Mouse (Mus musculus): Measurements from ENCODE around the gene Eif4b. TPM values are rescaled to one million over a fixed set of nuclear protein-coding genes. Genes with fewer than 3 reads are reported as not detected.
A peak's percentile ranks its signal among the peaks of the same experiment; 100 is the strongest.

Eif4b gene
- polyA plus RNA-seq, 1 experiment, result 100 TPM

DNA sequence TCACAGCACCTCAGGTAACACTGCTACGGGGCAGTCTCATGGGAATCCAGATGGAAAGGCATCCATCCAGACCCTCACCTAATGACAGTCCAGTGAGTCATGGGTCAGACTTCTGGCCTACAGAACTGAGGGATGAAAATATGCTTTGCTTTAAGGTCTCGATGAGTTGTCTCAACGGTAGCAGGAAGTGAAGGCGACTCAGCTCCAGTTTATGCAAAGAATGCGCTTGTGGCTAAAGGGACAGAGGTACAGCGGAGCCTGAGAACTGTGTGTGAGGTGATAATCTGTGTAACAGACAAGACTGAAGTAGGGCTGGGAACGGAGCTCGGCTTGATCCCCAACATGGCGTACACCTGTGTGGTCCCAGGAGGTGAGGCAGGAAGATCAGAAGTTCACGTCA, 27.9 kb upstream of the Eif4b start:
- H3K27ac ChIP-seq (ENCODE audit: insufficient read depth, low read length), result no peak overlapping the region
- no peak overlapping the region for H3K4me3 ChIP-seq (ENCODE audit: insufficient read depth, low read length)
- TF ChIP-seq POLR2A (IDR thresholded peaks at IDR 0.05; ENCODE audit: extremely low read depth, insufficient read depth, low read length) (no peak), CTCF (IDR thresholded peaks at IDR 0.05; ENCODE audit: extremely low read depth, insufficient read depth, low read length) (no peak)
- H3K4me1 ChIP-seq (ENCODE audit: control insufficient read depth, insufficient read depth, low read length), result no peaks in the 10 kb centered on the region

DNA sequence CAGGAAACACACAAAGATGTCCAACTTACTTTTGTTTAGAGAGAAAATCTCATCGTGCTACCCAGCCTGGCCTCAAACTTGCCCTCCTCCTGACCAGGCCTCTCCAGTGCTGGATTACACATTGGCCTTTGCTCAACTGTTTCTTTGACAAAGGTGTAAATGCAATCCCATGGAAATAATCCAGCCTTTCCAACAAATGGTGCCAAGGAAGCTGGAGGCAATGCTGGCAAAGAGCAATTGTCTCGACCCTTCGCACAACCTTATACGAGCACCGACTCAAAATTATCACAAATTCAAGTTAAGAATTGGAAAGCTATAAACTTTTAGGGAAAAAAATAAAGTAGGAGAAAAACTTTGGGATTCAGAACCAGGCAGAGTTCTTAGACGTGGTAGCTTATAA, 25.6 kb upstream of the Eif4b start:
- no peaks in the 10 kb centered on the region for H3K4me1 ChIP-seq (ENCODE audit: control insufficient read depth, insufficient read depth, low read length)
- no peak for TF ChIP-seq POLR2A (IDR thresholded peaks at IDR 0.05; ENCODE audit: extremely low read depth, insufficient read depth, low read length)
- TF ChIP-seq CTCF (IDR thresholded peaks at IDR 0.05; ENCODE audit: extremely low read depth, insufficient read depth, low read length), result no peak
- no peak overlapping the region for H3K4me3 ChIP-seq (ENCODE audit: insufficient read depth, low read length)
- H3K27ac ChIP-seq (ENCODE audit: insufficient read depth, low read length), result no peak overlapping the region

DNA sequence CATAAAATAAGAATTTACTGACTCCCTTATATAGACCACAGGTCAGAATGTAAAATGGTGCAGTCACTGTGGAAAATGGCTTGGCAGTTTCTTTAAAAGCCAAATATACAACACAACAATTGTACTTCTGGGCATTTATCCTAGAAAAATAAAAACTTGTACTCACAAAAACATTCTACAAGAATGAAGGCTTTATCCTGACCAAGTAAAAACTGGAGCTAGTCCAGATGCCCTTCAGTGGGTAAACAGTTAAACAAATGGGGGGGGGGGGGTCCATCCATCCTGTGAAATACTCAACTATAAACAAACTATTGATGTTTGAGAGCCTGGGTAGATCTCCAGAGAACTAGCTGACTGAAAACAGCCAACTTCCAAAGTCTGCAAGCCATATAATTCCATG, 23.7 kb upstream of the Eif4b start:
- no peak overlapping the region for H3K27ac ChIP-seq (ENCODE audit: insufficient read depth, low read length)
- H3K4me1 ChIP-seq (ENCODE audit: control insufficient read depth, insufficient read depth, low read length), result no peaks in the 10 kb centered on the region
- TF ChIP-seq POLR2A (IDR thresholded peaks at IDR 0.05; ENCODE audit: extremely low read depth, insufficient read depth, low read length) (no peak), CTCF (IDR thresholded peaks at IDR 0.05; ENCODE audit: extremely low read depth, insufficient read depth, low read length) (no peak)
- no peak overlapping the region for H3K4me3 ChIP-seq (ENCODE audit: insufficient read depth, low read length)

DNA sequence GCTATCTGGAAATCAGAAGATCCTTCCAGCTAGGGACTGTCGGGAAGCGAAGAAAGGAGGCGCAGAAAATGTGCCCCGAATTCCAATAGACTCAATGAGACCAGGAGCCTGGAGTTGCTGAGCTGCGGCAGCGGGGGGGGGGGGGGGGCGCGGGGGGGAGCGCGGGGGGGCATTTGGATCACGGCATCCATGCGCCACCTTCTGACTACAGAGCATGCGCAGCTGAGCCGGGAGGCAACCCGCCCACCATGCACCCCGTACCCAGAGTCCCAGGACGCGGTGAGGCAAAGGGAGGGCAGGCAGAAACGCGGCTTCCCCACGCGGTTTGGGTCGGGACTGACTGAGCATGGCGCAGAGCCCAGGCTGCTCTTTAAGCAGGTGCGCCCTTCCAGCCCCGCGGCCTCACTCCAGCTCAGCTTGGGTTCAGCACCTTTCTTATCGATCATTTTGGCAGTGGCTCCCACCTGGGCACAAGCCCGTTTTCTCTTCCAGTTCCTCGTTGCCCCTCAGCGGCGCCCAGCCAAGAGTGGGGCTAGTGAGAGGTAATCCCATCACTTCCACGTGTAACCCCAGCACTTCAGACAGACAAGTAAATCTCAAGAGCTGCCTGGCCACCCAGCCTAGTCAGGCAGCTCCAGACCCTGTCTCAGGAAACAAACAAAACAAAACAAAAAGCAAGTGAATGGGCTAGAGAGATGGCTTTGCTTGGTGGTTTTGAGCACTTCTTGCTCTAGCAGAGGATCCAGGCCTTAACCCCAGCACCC, 21.5 kb upstream of the Eif4b start:
- H3K27ac ChIP-seq (ENCODE audit: insufficient read depth, low read length), result no peak overlapping the region
- H3K4me1 ChIP-seq (ENCODE audit: control insufficient read depth, insufficient read depth, low read length), result no peaks in the 10 kb centered on the region
- peak overlapping the region; percentile 59 for H3K4me3 ChIP-seq (ENCODE audit: insufficient read depth, low read length)
- TF ChIP-seq POLR2A (IDR thresholded peaks at IDR 0.05; ENCODE audit: extremely low read depth, insufficient read depth, low read length) (peak; percentile 50; the same call in 1 of the 2 replicates), CTCF (IDR thresholded peaks at IDR 0.05; ENCODE audit: extremely low read depth, insufficient read depth, low read length) (no peak)

DNA sequence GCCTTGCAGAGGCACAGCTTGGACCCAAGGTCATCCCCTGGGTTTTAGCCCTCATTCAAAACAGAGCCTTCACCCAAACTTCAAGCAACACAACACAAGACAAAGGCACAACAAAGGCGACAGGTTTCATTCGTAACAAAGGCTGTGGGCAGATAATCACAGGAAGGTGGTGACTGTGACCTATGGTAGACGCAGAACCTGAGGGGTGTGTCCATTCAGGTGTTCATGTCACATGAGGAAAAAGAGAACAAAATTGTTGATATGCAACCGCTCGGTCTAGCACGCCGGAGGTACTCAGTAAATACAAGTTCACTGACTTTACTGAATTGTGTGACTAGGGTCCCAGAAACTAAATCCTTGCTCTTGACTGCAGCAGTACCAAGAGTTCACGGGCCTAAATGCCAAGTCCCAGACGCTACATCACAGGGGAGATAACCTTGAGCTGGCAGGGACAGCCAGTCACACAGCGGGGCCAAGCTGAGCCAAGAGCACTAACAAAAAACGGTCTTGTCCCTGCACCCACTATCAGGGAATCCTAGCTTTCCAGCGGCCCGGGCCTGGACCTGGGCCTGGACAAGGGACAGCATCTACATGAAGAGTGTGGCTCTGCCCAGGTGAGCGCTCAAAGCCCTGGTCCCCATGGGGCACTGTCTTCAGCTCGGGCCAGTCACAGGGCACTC, 16.9 kb upstream of the Eif4b start:
- Histone ChIP-seq H3K27ac (ENCODE audit: insufficient read depth, low read length) (no peak overlapping the region), H3K4me1 (ENCODE audit: control insufficient read depth, insufficient read depth, low read length) (no peaks in the 10 kb centered on the region), H3K4me3 (ENCODE audit: insufficient read depth, low read length) (no peak overlapping the region)
- TF ChIP-seq CTCF (IDR thresholded peaks at IDR 0.05; ENCODE audit: extremely low read depth, insufficient read depth, low read length) (no peak), POLR2A (IDR thresholded peaks at IDR 0.05; ENCODE audit: extremely low read depth, insufficient read depth, low read length) (no peak)

DNA sequence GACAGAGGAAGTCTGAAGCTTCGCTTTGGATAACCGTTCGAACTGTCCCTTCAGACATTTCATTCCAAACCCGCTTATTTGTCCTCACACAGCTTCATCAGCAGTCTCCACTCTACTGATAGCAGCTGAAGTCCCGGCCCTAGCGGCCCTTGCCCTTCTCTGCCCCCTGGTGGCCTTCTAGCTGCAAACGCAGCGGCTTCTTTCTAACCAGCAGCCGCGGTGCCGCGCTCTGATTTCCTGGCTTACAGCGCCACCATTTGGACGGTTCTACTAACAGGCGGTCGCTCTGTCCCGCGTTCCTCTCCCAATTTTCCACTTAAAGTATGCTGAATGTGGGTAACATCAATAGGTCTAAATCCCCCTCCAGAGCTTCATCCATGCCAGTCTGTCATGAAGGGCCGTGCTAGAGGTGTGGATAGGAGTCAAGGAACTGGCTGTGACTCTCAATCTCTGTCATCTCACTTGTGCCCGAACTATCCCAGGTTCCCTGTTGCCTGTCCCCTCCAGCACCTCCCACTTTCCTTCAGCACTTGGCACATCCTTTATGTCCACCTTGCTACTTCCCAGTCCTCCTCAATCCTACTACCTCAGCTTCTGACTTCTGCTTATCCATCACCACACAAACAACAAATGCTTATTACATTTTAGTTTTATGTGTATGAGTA, 7.8 kb upstream of the Eif4b start:
- TF ChIP-seq POLR2A (IDR thresholded peaks at IDR 0.05; ENCODE audit: extremely low read depth, insufficient read depth, low read length), result no peak
- TF ChIP-seq CTCF (IDR thresholded peaks at IDR 0.05; ENCODE audit: extremely low read depth, insufficient read depth, low read length), result peak; percentile 98
- no peak overlapping the region for H3K4me3 ChIP-seq (ENCODE audit: insufficient read depth, low read length)
- no peaks in the 10 kb centered on the region for H3K4me1 ChIP-seq (ENCODE audit: control insufficient read depth, insufficient read depth, low read length)

DNA sequence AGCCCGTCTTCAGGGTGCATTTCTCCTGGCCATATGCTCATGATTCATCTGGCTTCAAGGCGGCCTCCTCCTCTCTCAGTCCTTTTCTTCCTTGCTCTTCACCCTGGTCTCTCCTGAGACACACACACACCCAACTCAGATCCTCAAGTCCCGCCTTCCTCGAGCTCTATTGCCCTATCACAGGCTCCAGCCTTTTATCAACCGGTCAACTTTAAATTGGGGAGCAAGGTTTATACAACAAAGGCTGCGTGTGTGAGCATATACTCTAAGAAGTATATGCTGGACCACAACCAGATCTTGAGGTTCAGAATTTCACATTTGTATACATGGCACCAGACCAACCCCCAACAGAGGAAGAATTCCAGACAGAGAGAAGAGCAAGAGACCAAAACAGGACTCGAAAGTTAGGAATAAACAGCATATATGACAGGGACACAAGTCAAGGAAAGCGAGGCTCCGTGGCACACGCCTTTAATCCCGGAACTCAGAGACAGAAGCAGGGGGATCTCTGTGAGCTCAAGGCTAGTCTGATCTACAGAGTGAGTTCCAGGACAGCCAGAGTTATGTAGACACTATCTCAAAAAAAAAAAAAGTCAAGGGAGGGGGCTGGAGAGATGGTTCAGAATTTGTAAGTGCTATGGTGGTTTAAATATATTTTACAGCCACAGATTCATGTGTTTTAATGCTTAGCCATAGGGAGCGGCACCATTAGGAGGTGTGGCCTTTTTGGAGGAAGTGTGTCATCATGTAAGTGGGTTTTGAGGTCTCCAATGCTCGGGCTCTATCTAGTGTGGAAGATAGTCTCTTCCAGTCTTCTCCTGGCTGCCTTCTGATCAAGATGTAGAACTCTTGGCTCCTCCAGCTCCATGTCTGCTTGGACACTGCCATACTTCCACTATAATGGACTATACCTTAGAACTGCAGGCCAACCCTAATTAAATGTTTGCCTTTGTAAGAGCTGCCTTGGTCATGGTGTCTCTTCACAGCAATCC, 2.8 kb upstream of the Eif4b start:
- Histone ChIP-seq H3K4me3 (ENCODE audit: insufficient read depth, low read length) (no peak overlapping the region), H3K27ac (ENCODE audit: insufficient read depth, low read length) (no peak overlapping the region), H3K4me1 (ENCODE audit: control insufficient read depth, insufficient read depth, low read length) (peaks cover 1% of the 10 kb centered on the region; the same call in 1 of the 2 replicates)
- TF ChIP-seq CTCF (IDR thresholded peaks at IDR 0.05; ENCODE audit: extremely low read depth, insufficient read depth, low read length) (no peak), POLR2A (IDR thresholded peaks at IDR 0.05; ENCODE audit: extremely low read depth, insufficient read depth, low read length) (no peak)

More for the DNA sequence above, 7.8 kb upstream of the Eif4b start:
- H3K27ac ChIP-seq (ENCODE audit: insufficient read depth, low read length), result no peak overlapping the region

DNA sequence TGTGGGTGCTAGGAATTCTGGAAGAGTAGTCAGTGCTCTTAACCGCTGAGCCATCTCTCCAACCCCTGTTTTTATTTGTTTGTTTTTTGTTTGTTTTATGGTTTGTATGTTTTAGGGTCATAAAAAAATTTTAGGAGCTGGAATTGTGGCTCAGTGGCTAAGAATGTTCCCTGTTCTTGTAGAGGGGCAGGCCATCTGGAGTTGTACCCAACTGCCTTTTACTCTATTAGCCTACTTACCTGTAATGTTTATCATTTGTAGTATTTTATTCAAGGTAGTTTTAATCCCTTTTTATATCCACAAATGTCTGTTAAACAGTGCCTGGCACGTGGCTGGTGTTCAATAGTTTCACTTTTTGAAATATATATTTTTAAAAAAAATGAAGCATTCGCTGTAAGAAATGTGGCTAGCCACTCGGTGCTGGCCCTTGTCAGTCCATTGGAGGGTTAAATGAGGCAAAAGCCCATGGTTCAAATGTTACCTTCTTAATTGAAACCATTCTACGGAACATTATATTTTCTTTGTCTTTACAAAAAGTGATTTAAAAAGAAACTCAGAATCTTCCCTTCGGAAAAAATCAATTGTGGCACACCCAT, 512 bp upstream of the Eif4b start:
- TF ChIP-seq POLR2A (IDR thresholded peaks at IDR 0.05; ENCODE audit: extremely low read depth, insufficient read depth, low read length) (no peak), CTCF (IDR thresholded peaks at IDR 0.05; ENCODE audit: extremely low read depth, insufficient read depth, low read length) (no peak)
- Histone ChIP-seq H3K27ac (ENCODE audit: insufficient read depth, low read length) (no peak overlapping the region), H3K4me1 (ENCODE audit: control insufficient read depth, insufficient read depth, low read length) (peaks cover 1% of the 10 kb centered on the region; the same call in 1 of the 2 replicates), H3K4me3 (ENCODE audit: insufficient read depth, low read length) (peak overlapping the region; percentile 89)

All from cortical plate, adult 2 months (tissue).